ENCODE assay signal across 9 mouse cellular contexts in the genomic region with DNA sequence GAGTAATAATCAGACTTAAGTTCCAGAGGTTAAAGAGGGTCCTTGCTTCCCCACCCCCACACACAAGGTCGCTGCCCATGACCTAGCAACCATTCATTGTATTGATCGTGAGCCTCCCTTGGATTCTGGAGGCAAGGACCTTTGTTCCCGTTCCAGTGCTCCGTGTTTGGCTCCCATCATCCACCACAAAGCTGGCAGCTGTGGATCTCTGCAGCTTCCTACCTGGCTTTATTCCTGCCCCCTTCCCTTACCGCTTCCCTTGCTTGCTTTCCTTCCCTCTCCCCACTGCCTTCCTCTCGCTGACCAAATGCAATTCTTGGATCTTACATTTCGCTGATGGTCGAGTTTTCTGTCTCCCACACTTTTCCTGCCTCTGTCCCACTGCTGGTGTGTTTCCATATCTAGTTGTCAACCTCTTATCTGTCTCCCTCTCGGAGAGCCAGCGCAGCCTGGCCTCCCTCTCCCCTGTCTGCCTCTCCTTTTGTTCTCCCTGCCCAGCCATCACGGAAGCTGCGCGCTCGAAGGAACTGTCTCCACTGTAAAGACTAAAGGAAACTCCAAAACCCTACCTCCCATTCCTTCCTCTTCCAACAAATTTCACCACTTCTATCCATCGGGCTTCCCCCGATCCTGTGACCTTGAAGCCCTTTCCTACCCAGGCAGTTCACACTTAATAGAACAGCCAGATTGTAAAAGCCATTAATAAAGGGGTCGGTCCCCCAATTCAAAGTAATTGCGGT. TPM values are rescaled to one million over a fixed set of nuclear protein-coding genes. Genes with fewer than 3 reads are reported as not detected.
DNase-seq lines count a peak whose midpoint lies in the region; ATAC-seq lines count a peak whose summit lies in the region.
"Had no signal": no experiment of that assay in that cellular context is flagged by ENCODE, and none has a peak within 500 bp of the region (broad histone marks: within the 10 kb centered on the region; RNA-seq: fewer than 3 reads in every experiment).

No protein-coding gene starts in this region.

- H3K4me3 ChIP-seq in kidney, embryonic 14.5 days (ENCODE audit: low read length) = peak overlapping the region; percentile 93
- H3K4me3 ChIP-seq in embryonic facial prominence, embryonic 13.5 days = peak overlapping the region; percentile 89
- H3K4me3 ChIP-seq in intestine, embryonic 15.5 days (replicated peaks) = peak overlapping the region; percentile 77
- H3K4me3 ChIP-seq in neural tube, embryonic 11.5 days (ENCODE audit: low read depth, low read length) = peak overlapping the region; percentile 60

- H3K9me3 ChIP-seq in kidney, embryonic 14.5 days (ENCODE audit: control insufficient read depth, low read length) = no peaks in the 10 kb centered on the region
- no peaks in the 10 kb centered on the region for H3K9me3 ChIP-seq in embryonic facial prominence, embryonic 13.5 days
- no peaks in the 10 kb centered on the region for H3K9me3 ChIP-seq in intestine, embryonic 15.5 days
- no peaks in the 10 kb centered on the region for H3K9me3 ChIP-seq in neural tube, embryonic 11.5 days (ENCODE audit: control insufficient read depth, low read length)

- H3K4me2 ChIP-seq in kidney, embryonic 14.5 days (replicated peaks; ENCODE audit: low read depth, low read length) = peak overlapping the region; percentile 64
- H3K4me2 ChIP-seq in embryonic facial prominence, embryonic 13.5 days = peak overlapping the region; percentile 92
- peak overlapping the region; percentile 77 for H3K4me2 ChIP-seq in intestine, embryonic 15.5 days (replicated peaks)
- peak overlapping the region; percentile 65 for H3K4me2 ChIP-seq in neural tube, embryonic 11.5 days (ENCODE audit: low read depth)

- DNase-seq in kidney, adult 8-10 months = no peak
- DNase-seq in neural tube, embryonic 11.5 days (ENCODE audit: low spot score) = no peak
- no peak for DNase-seq in ovary, postnatal 14 days (ENCODE audit: low spot score)
- DNase-seq in gastrocnemius, adult 18-20 months (ENCODE audit: low spot score) = no peak

- ATAC-seq in kidney, embryonic 14.5 days (ENCODE audit: low FRiP score, low TSS enrichment) = no peak
- ATAC-seq in embryonic facial prominence, embryonic 13.5 days (ENCODE audit: insufficient number of reproducible peaks, insufficient read depth, low FRiP score, low TSS enrichment, low read depth) = no peak
- no peak for ATAC-seq in intestine, embryonic 15.5 days
- no peak for ATAC-seq in neural tube, embryonic 11.5 days (ENCODE audit: insufficient read depth, low FRiP score, low TSS enrichment)
- ATAC-seq in megakaryocyte, adult 5-6 weeks (ENCODE audit: poor library complexity, severe bottlenecking) = no peak

- H3K36me3 ChIP-seq in kidney, embryonic 14.5 days (ENCODE audit: control insufficient read depth, insufficient read depth, low read length) = peaks cover 18% of the 10 kb centered on the region
- H3K36me3 ChIP-seq in embryonic facial prominence, embryonic 13.5 days = peaks cover 15% of the 10 kb centered on the region
- H3K36me3 ChIP-seq in intestine, embryonic 15.5 days = peaks cover 2% of the 10 kb centered on the region; the same call in 1 of the 2 replicates
- H3K36me3 ChIP-seq in neural tube, embryonic 11.5 days (ENCODE audit: control insufficient read depth, insufficient read depth, low read length) = no peaks in the 10 kb centered on the region

- H3K9ac ChIP-seq in kidney, embryonic 14.5 days (ENCODE audit: low read depth, low read length) = peak overlapping the region; percentile 99
- H3K9ac ChIP-seq in embryonic facial prominence, embryonic 13.5 days = peak overlapping the region; percentile 100
- peak overlapping the region; percentile 98 for H3K9ac ChIP-seq in intestine, embryonic 15.5 days
- H3K9ac ChIP-seq in neural tube, embryonic 11.5 days (ENCODE audit: low read length) = peak overlapping the region; percentile 92

- no peaks in the 10 kb centered on the region for H3K27me3 ChIP-seq in kidney, embryonic 14.5 days (ENCODE audit: control insufficient read depth, insufficient read depth, low read length)
- H3K27me3 ChIP-seq in embryonic facial prominence, embryonic 13.5 days = no peaks in the 10 kb centered on the region
- no peaks in the 10 kb centered on the region for H3K27me3 ChIP-seq in intestine, embryonic 15.5 days (replicated peaks)
- H3K27me3 ChIP-seq in neural tube, embryonic 11.5 days (ENCODE audit: control insufficient read depth, insufficient read depth, low read length) = no peaks in the 10 kb centered on the region

- WGBS in kidney, embryonic 14.5 days = 4% methylated on average over 18 of the region's 18 CpGs
- WGBS in embryonic facial prominence, embryonic 13.5 days = 6% methylated on average over 18 of the region's 18 CpGs
- WGBS in intestine, embryonic 15.5 days = 6% methylated on average over 18 of the region's 18 CpGs
- WGBS in neural tube, embryonic 11.5 days = 4% methylated on average over 18 of the region's 18 CpGs

- peak overlapping the region; percentile 98 for H3K27ac ChIP-seq in kidney, embryonic 14.5 days (ENCODE audit: low read depth, low read length)
- H3K27ac ChIP-seq in embryonic facial prominence, embryonic 13.5 days = peak overlapping the region; percentile 100
- H3K27ac ChIP-seq in intestine, embryonic 15.5 days = peak overlapping the region; percentile 97
- H3K27ac ChIP-seq in neural tube, embryonic 11.5 days (ENCODE audit: low read depth, low read length) = peak overlapping the region; percentile 74

- H3K4me1 ChIP-seq in kidney, embryonic 14.5 days (ENCODE audit: control insufficient read depth, insufficient read depth, low read length) = peaks cover 46% of the 10 kb centered on the region
- peaks cover 44% of the 10 kb centered on the region for H3K4me1 ChIP-seq in embryonic facial prominence, embryonic 13.5 days
- peaks cover 39% of the 10 kb centered on the region for H3K4me1 ChIP-seq in intestine, embryonic 15.5 days (replicated peaks)
- H3K4me1 ChIP-seq in neural tube, embryonic 11.5 days (ENCODE audit: control insufficient read depth, insufficient read depth, low read length) = peaks cover 18% of the 10 kb centered on the region

RNA-seq across cellular contexts. Expression of gene Mmp14, which starts 0.8 kb away (rescaled TPM):
- polyA plus RNA-seq in kidney, embryonic 14.5 days (2014; fragmentation: Nextera tagmentation; extraction: Ambion mirVana) = 101 and 167 TPM in 2 replicates
- 202 and 208 TPM in 2 replicates for polyA plus RNA-seq in embryonic facial prominence, embryonic 13.5 days (2015; fragmentation: Nextera tagmentation; extraction: Ambion mirVana)
- polyA plus RNA-seq in intestine, embryonic 15.5 days (2015; fragmentation: Nextera tagmentation; extraction: Ambion mirVana) = 110 and 112 TPM in 2 replicates
- polyA plus RNA-seq in neural tube, embryonic 11.5 days (2014; fragmentation: Nextera tagmentation; extraction: Ambion mirVana) = 69.6 and 70.6 TPM in 2 replicates
- total RNA-seq in megakaryocyte, adult 5-6 weeks (2015) = 0.66 and 1.1 TPM in 2 replicates
- 0.61 TPM in 1 of 2 replicates, not detected in the other for total RNA-seq in megakaryocyte, adult 5-6 weeks (2017)
- total RNA-seq in gastrocnemius, adult 18-20 months (2021) = 10 to 100 TPM in 1 of 2 experiments, 1 to 10 TPM in 1; 7.3 to 10.6 TPM

RNA-seq across cellular contexts. Expression of gene Mrpl52, which starts 3.9 kb away (rescaled TPM):
- 269 and 360 TPM in 2 replicates for polyA plus RNA-seq in kidney, embryonic 14.5 days (2014; fragmentation: Nextera tagmentation; extraction: Ambion mirVana)
- polyA plus RNA-seq in embryonic facial prominence, embryonic 13.5 days (2015; fragmentation: Nextera tagmentation; extraction: Ambion mirVana) = 203 and 286 TPM in 2 replicates
- 270 and 308 TPM in 2 replicates for polyA plus RNA-seq in intestine, embryonic 15.5 days (2015; fragmentation: Nextera tagmentation; extraction: Ambion mirVana)
- 190 and 216 TPM in 2 replicates for polyA plus RNA-seq in neural tube, embryonic 11.5 days (2014; fragmentation: Nextera tagmentation; extraction: Ambion mirVana)
- total RNA-seq in megakaryocyte, adult 5-6 weeks (2015) = 129 and 145 TPM in 2 replicates
- 71.4 and 81.6 TPM in 2 replicates for total RNA-seq in megakaryocyte, adult 5-6 weeks (2017)
- 100 to 1,000 TPM in 1 of 2 experiments, 10 to 100 TPM in 1; 100.0 to 110 TPM for total RNA-seq in gastrocnemius, adult 18-20 months (2021)

RNA-seq across cellular contexts. Expression of gene Slc7a7, which starts 13.0 kb away (rescaled TPM):
- polyA plus RNA-seq in kidney, embryonic 14.5 days (2014; fragmentation: Nextera tagmentation; extraction: Ambion mirVana) = 6.9 and 9.6 TPM in 2 replicates
- 4.5 and 6.2 TPM in 2 replicates for polyA plus RNA-seq in embryonic facial prominence, embryonic 13.5 days (2015; fragmentation: Nextera tagmentation; extraction: Ambion mirVana)
- 51.0 and 56.3 TPM in 2 replicates for polyA plus RNA-seq in intestine, embryonic 15.5 days (2015; fragmentation: Nextera tagmentation; extraction: Ambion mirVana)
- polyA plus RNA-seq in neural tube, embryonic 11.5 days (2014; fragmentation: Nextera tagmentation; extraction: Ambion mirVana) = 4.5 and 4.8 TPM in 2 replicates
- 13.1 and 19.3 TPM in 2 replicates for total RNA-seq in megakaryocyte, adult 5-6 weeks (2015)
- 15.9 and 16.7 TPM in 2 replicates for total RNA-seq in megakaryocyte, adult 5-6 weeks (2017)
- under 1 TPM; 0.52 to 0.73 TPM for total RNA-seq in gastrocnemius, adult 18-20 months (2021)

RNA-seq across cellular contexts. Expression of gene Lrp10, which starts 33.4 kb away (rescaled TPM):
- polyA plus RNA-seq in kidney, embryonic 14.5 days (2014; fragmentation: Nextera tagmentation; extraction: Ambion mirVana) = 32.0 and 47.0 TPM in 2 replicates
- polyA plus RNA-seq in embryonic facial prominence, embryonic 13.5 days (2015; fragmentation: Nextera tagmentation; extraction: Ambion mirVana) = 29.7 and 33.1 TPM in 2 replicates
- polyA plus RNA-seq in intestine, embryonic 15.5 days (2015; fragmentation: Nextera tagmentation; extraction: Ambion mirVana) = 57.2 and 60.6 TPM in 2 replicates
- 24.5 and 26.6 TPM in 2 replicates for polyA plus RNA-seq in neural tube, embryonic 11.5 days (2014; fragmentation: Nextera tagmentation; extraction: Ambion mirVana)
- total RNA-seq in megakaryocyte, adult 5-6 weeks (2015) = 29.9 and 31.2 TPM in 2 replicates
- 46.9 and 51.7 TPM in 2 replicates for total RNA-seq in megakaryocyte, adult 5-6 weeks (2017)
- total RNA-seq in gastrocnemius, adult 18-20 months (2021) = 10 to 100 TPM; 28.5 to 31.2 TPM

RNA-seq across cellular contexts. Expression of gene Rem2, which starts 45.3 kb away (rescaled TPM):
- 6.1 and 6.9 TPM in 2 replicates for polyA plus RNA-seq in kidney, embryonic 14.5 days (2014; fragmentation: Nextera tagmentation; extraction: Ambion mirVana)
- polyA plus RNA-seq in embryonic facial prominence, embryonic 13.5 days (2015; fragmentation: Nextera tagmentation; extraction: Ambion mirVana) = 2.1 and 3.6 TPM in 2 replicates
- polyA plus RNA-seq in intestine, embryonic 15.5 days (2015; fragmentation: Nextera tagmentation; extraction: Ambion mirVana) = 1.6 and 1.9 TPM in 2 replicates
- polyA plus RNA-seq in neural tube, embryonic 11.5 days (2014; fragmentation: Nextera tagmentation; extraction: Ambion mirVana) = 23.3 and 26.2 TPM in 2 replicates
- not detected in 2 replicates for total RNA-seq in megakaryocyte, adult 5-6 weeks (2015)
- total RNA-seq in megakaryocyte, adult 5-6 weeks (2017) = not detected in 2 replicates
- total RNA-seq in gastrocnemius, adult 18-20 months (2021) = not detected
- total RNA-seq: heart, postnatal 36 days had no signal
